Mouse (Mus musculus) thymus, adult 2 months (tissue): ENCODE results near the gene Hlx.

Source experiments
- CTCF ChIP-seq: fragments of 200-500 bp; IDR thresholded peaks from 2 replicates; pipeline ENCODE4 v1.5.1; 2012; ENCODE audit warnings: mild to moderate bottlenecking, control low read depth, low read length, moderate library complexity, borderline replicate concordance; ENCODE audit not compliant: control insufficient read depth, poor library complexity, insufficient read depth; ENCODE audit errors: extremely low read depth
- POLR2A ChIP-seq: fragments of 200-500 bp; IDR thresholded peaks from 2 replicates; pipeline ENCODE4 v1.6.1; 2012; ENCODE audit warnings: mild to moderate bottlenecking, low read length, control low read depth, moderate library complexity; ENCODE audit not compliant: control insufficient read depth, poor library complexity, insufficient read depth; ENCODE audit errors: extremely low read depth

DNA sequence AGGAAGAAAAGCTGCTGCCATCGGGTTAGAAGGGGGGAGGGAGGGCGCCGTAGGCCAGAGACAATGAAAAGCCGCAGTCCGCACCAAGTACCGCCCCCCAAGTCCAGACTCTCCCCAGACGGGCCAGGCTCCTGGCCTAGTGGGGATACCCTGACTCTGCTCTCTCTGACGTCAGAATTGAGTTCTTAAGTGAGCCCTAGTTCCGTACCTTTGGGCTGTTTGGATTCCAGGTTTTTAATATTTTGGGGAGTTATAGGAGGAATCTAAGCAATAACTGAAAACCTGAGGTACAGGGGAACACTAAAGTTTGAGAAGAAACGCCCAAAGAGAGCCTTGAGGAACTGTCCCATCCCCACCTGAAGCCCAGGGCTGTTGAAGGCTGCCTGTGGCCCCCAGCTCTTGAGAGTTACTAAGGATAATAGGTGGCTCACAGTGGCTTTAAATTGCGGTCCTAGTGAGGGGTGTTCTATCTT lies 7.1 kb downstream of the Hlx start:
- TF ChIP-seq CTCF (no peak), POLR2A (no peak)
